Mouse (Mus musculus): ENCODE data around the gene Ppp1r27. TPM values are rescaled to one million over a fixed set of nuclear protein-coding genes. Genes with fewer than 3 reads are reported as not detected.
"Not testable (repeated sequence)": the region's sequence is repeated elsewhere in the genome, so short reads cannot be mapped to it uniquely, and the experiment has no call there.

Ppp1r27 gene
- not detected in 2 replicates for polyA plus RNA-seq (2015; fragmentation: Nextera tagmentation; extraction: Ambion mirVana)

GRCm38 (mm10) chr11:120550810-120551440, at the start of gene Ppp1r27:
TSS of gene Ppp1r27 (minus strand) at chr11:120551132.
- no peak for ATAC-seq

GRCm38 (mm10) chr11:120600716-120601115, 49.8 kb upstream of the Ppp1r27 start:
- Histone ChIP-seq H3K36me3 (ENCODE audit: poor library complexity, severe bottlenecking) (peaks cover 63% of the 10 kb centered on the region), H3K4me1 (peaks cover 33% of the 10 kb centered on the region), H3K27ac (no peak overlapping the region), H3K4me3 (no peak overlapping the region), H3K9me3 (replicated peaks) (no peaks in the 10 kb centered on the region), H3K9ac (no peak overlapping the region), H3K4me2 (no peak overlapping the region), H3K27me3 (no peaks in the 10 kb centered on the region)
- no peak for ATAC-seq
- WGBS, result 95% methylated on average over 3 of the region's 3 CpGs

More at GRCm38 (mm10) chr11:120550810-120551440, at the start of gene Ppp1r27:
- WGBS, result 95% methylated on average over 28 of the region's 28 CpGs
- peak within 1 kb of the TSS; percentile 98 for H3K9ac ChIP-seq
- H3K4me3 ChIP-seq, result peak within 1 kb of the TSS; percentile 99
- H3K4me2 ChIP-seq, result peak within 1 kb of the TSS; percentile 94
- no peaks in the 10 kb centered on the region for H3K9me3 ChIP-seq (replicated peaks)
- peaks cover 28% of the 10 kb centered on the region for H3K4me1 ChIP-seq
- H3K27ac ChIP-seq, result peak within 1 kb of the TSS; percentile 63
- H3K27me3 ChIP-seq, result no peaks in the 10 kb centered on the region
- H3K36me3 ChIP-seq (ENCODE audit: poor library complexity, severe bottlenecking), result peaks cover 6% of the 10 kb centered on the region; the same call in 1 of the 2 replicates

- Histone ChIP-seq H3K27me3 (no peaks in the 10 kb centered on the region), H3K4me2 (peak overlapping the region; percentile 97), H3K4me3 (peak overlapping the region; percentile 100), H3K9ac (peak overlapping the region; percentile 99), H3K27ac (peak overlapping the region; percentile 87; the same call in 1 of the 2 replicates), H3K36me3 (ENCODE audit: poor library complexity, severe bottlenecking) (peaks cover 61% of the 10 kb centered on the region), H3K4me1 (peaks cover 33% of the 10 kb centered on the region), H3K9me3 (replicated peaks) (no peaks in the 10 kb centered on the region)
- ATAC-seq, result no peak
- WGBS, result 49% methylated on average over 17 of the region's 17 CpGs
Measured at GRCm38 (mm10) chr11:120598990-120599549, 48.1 kb upstream of the Ppp1r27 start.

GRCm38 (mm10) chr11:120598283-120598989, 47.5 kb upstream of the Ppp1r27 start, which contains the start of the genes Alyref and Anapc11:
TSS of gene Alyref (minus strand) at chr11:120598365.
TSS of gene Anapc11 (plus strand) at chr11:120598421.
- Histone ChIP-seq H3K4me1 (peaks cover 33% of the 10 kb centered on the region), H3K4me3 (peak within 1 kb of the TSS; percentile 100), H3K9ac (peak within 1 kb of the TSS; percentile 99), H3K27ac (peak within 1 kb of the TSS; percentile 87), H3K9me3 (replicated peaks) (no peaks in the 10 kb centered on the region), H3K27me3 (no peaks in the 10 kb centered on the region), H3K36me3 (ENCODE audit: poor library complexity, severe bottlenecking) (peaks cover 63% of the 10 kb centered on the region), H3K4me2 (peak within 1 kb of the TSS; percentile 97)
- peak; percentile 99 for ATAC-seq
- under 1% methylated on average over 68 of the region's 88 CpGs for WGBS

GRCm38 (mm10) chr11:120597240-120598235, 46.6 kb upstream of the Ppp1r27 start:
- Histone ChIP-seq H3K9ac (peak overlapping the region; percentile 99), H3K4me1 (peaks cover 33% of the 10 kb centered on the region), H3K9me3 (replicated peaks) (no peaks in the 10 kb centered on the region), H3K27ac (peak overlapping the region; percentile 87), H3K27me3 (no peaks in the 10 kb centered on the region), H3K4me3 (peak overlapping the region; percentile 100), H3K4me2 (peak overlapping the region; percentile 97), H3K36me3 (ENCODE audit: poor library complexity, severe bottlenecking) (peaks cover 63% of the 10 kb centered on the region)
- 5% methylated on average over 78 of the region's 99 CpGs for WGBS
- peak; percentile 65 for ATAC-seq

- Histone ChIP-seq H3K4me1 (no peaks in the 10 kb centered on the region), H3K27ac (no peak overlapping the region), H3K4me3 (no peak overlapping the region), H3K9ac (no peak overlapping the region), H3K4me2 (no peak overlapping the region), H3K27me3 (no peaks in the 10 kb centered on the region), H3K9me3 (replicated peaks) (no peaks in the 10 kb centered on the region), H3K36me3 (ENCODE audit: poor library complexity, severe bottlenecking) (peaks cover 96% of the 10 kb centered on the region)
- WGBS, result 93% methylated on average over 6 of the region's 6 CpGs
- ATAC-seq, result no peak
Measured at GRCm38 (mm10) chr11:120588531-120588930, 37.6 kb upstream of the Ppp1r27 start.

- H3K9ac ChIP-seq, result no peak overlapping the region
- H3K36me3 ChIP-seq (ENCODE audit: poor library complexity, severe bottlenecking), result peaks cover 67% of the 10 kb centered on the region
- H3K9me3 ChIP-seq (replicated peaks), result no peaks in the 10 kb centered on the region
- no peak overlapping the region for H3K4me2 ChIP-seq
- H3K27me3 ChIP-seq, result no peaks in the 10 kb centered on the region
- no peak for ATAC-seq
- H3K4me1 ChIP-seq, result peaks cover 27% of the 10 kb centered on the region
- no peak overlapping the region for H3K4me3 ChIP-seq
- 97% methylated on average over 1 of the region's 1 CpGs for WGBS
- no peak overlapping the region for H3K27ac ChIP-seq
Measured at GRCm38 (mm10) chr11:120583937-120584336, 33.0 kb upstream of the Ppp1r27 start.

GRCm38 (mm10) chr11:120582982-120583293, 32.0 kb upstream of the Ppp1r27 start:
- peaks cover 67% of the 10 kb centered on the region for H3K36me3 ChIP-seq (ENCODE audit: poor library complexity, severe bottlenecking)

GRCm38 (mm10) chr11:120582268-120582981, 31.5 kb upstream of the Ppp1r27 start:
- H3K9me3 ChIP-seq (replicated peaks), result no peaks in the 10 kb centered on the region
- no peaks in the 10 kb centered on the region for H3K27me3 ChIP-seq
- peak overlapping the region; percentile 97 for H3K4me2 ChIP-seq
- WGBS, result 76% methylated on average over 8 of the region's 8 CpGs
- ATAC-seq, result no peak
- H3K27ac ChIP-seq, result peak overlapping the region; percentile 93
- H3K36me3 ChIP-seq (ENCODE audit: poor library complexity, severe bottlenecking), result peaks cover 67% of the 10 kb centered on the region
- H3K4me1 ChIP-seq, result peaks cover 30% of the 10 kb centered on the region
- peak overlapping the region; percentile 95 for H3K4me3 ChIP-seq
- H3K9ac ChIP-seq, result peak overlapping the region; percentile 95

More at GRCm38 (mm10) chr11:120582982-120583293, 32.0 kb upstream of the Ppp1r27 start:
- not testable (repeated sequence) for ATAC-seq; H3K27ac ChIP-seq; H3K27me3 ChIP-seq; H3K4me3 ChIP-seq; H3K9me3 ChIP-seq (replicated peaks); H3K4me2 ChIP-seq; H3K9ac ChIP-seq
- peaks cover 30% of the 10 kb centered on the region for H3K4me1 ChIP-seq
- 92% methylated on average over 2 of the region's 2 CpGs for WGBS

- no peaks in the 10 kb centered on the region for H3K27me3 ChIP-seq
- H3K4me3 ChIP-seq, result peak within 1 kb of the TSS; percentile 95
- peak; percentile 58 for ATAC-seq
- H3K9me3 ChIP-seq (replicated peaks), result no peaks in the 10 kb centered on the region
- H3K9ac ChIP-seq, result peak within 1 kb of the TSS; percentile 95
- peaks cover 30% of the 10 kb centered on the region for H3K4me1 ChIP-seq
- H3K27ac ChIP-seq, result peak within 1 kb of the TSS; percentile 93
- H3K4me2 ChIP-seq, result peak within 1 kb of the TSS; percentile 97
- WGBS, result 5% methylated on average over 65 of the region's 75 CpGs
- peaks cover 66% of the 10 kb centered on the region for H3K36me3 ChIP-seq (ENCODE audit: poor library complexity, severe bottlenecking)
Measured at GRCm38 (mm10) chr11:120581490-120582267, 30.7 kb upstream of the Ppp1r27 start, which contains the start of gene Arhgdia. TSS of gene Arhgdia (minus strand) at chr11:120581624.
